In the genomic region with DNA sequence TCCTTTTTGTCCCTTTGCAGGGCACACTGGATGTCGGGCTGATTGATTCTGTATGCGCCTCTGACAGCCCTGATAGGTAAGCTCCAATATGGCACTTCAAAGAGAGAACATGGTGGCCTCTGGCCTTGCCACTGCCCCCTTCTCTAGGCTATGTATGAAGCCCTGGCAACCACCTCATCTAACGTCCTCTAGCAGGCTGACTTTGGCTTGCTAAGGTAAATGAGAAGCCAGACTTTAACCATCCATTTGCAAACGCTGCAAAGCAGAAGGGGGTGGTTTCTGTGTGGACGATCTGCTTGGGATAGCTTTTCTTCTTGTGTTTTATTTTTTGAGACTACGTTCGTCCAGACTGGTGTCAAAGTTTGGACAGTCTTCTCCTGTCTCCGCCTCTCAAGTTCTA, we compare ENCODE assay signal across 16 mouse cellular contexts.
"Had no signal": no experiment of that assay in that cellular context is flagged by ENCODE, and none has a peak within 500 bp of the region (broad histone marks: within the 10 kb centered on the region; RNA-seq: fewer than 3 reads in every experiment).

No protein-coding gene starts in this region.

- H3K4me2 ChIP-seq: lung, embryonic 15.5 days; midbrain, embryonic 11.5 days; midbrain, embryonic 13.5 days; midbrain, embryonic 15.5 days; neural tube, embryonic 12.5 days; stomach, embryonic 15.5 days had no signal

- DNase-seq: lung, postnatal 14 days; lung, postnatal 36 days; right cerebral cortex, postnatal 14 days; thymus, adult 2 months; thymus, postnatal 25 days; thymus, postnatal 4 days had no signal

- H3K27ac ChIP-seq: lung, embryonic 15.5 days; macrophage; midbrain, embryonic 13.5 days; midbrain, embryonic 15.5 days; neural tube, embryonic 12.5 days; stomach, embryonic 15.5 days; stomach, postnatal 0 days had no signal

- H3K9me3 ChIP-seq: lung, embryonic 15.5 days; megakaryocyte, embryonic 14.5 days; midbrain, embryonic 13.5 days; midbrain, embryonic 15.5 days; neural tube, embryonic 12.5 days; stomach, embryonic 15.5 days had no signal

- H3K4me3 ChIP-seq: lung, embryonic 15.5 days; megakaryocyte, embryonic 14.5 days; midbrain, embryonic 13.5 days; midbrain, embryonic 15.5 days; neural tube, embryonic 12.5 days; stomach, embryonic 15.5 days had no signal

- H3K9ac ChIP-seq: lung, embryonic 15.5 days; midbrain, embryonic 13.5 days; midbrain, embryonic 15.5 days; neural tube, embryonic 12.5 days; stomach, embryonic 15.5 days had no signal

- H3K27me3 ChIP-seq: lung, embryonic 15.5 days; megakaryocyte, embryonic 14.5 days; midbrain, embryonic 13.5 days; midbrain, embryonic 15.5 days; neural tube, embryonic 12.5 days; stomach, embryonic 15.5 days had no signal

- ATAC-seq: lung, postnatal 0 days; midbrain, embryonic 13.5 days; midbrain, embryonic 15.5 days had no signal

- H3K4me1 ChIP-seq: lung, embryonic 15.5 days; megakaryocyte, embryonic 14.5 days; midbrain, embryonic 13.5 days; midbrain, embryonic 15.5 days; stomach, embryonic 15.5 days had no signal
